Comparison of ENCODE assay signal across 17 mouse cellular contexts in genomic region chr2:146428751-146429150, GRCm38 (mm10).
"Had no signal": no experiment of that assay in that cellular context is flagged by ENCODE, and none has a peak within 500 bp of the region (broad histone marks: within the 10 kb centered on the region; RNA-seq: fewer than 3 reads in every experiment).

No protein-coding gene starts in this region.

- DNase-seq: lung, adult 18-20 months; lung, embryonic 14.5 days; lung, postnatal 10 days; lung, postnatal 4 days; midbrain, embryonic 14.5 days; right cerebral cortex, adult 18-20 months; right cerebral cortex, postnatal 25 days; right cerebral cortex, postnatal 4 days; spleen, adult 18-20 months; thymus, adult 2 months; thymus, postnatal 25 days had no signal

- H3K27me3 ChIP-seq: midbrain, embryonic 12.5 days; neural tube, embryonic 13.5 days; neural tube, embryonic 15.5 days had no signal

- H3K4me1 ChIP-seq: midbrain, embryonic 10.5 days; midbrain, embryonic 12.5 days; neural tube, embryonic 13.5 days; neural tube, embryonic 15.5 days had no signal

- H3K9me3 ChIP-seq: midbrain, embryonic 10.5 days; midbrain, embryonic 12.5 days; neural tube, embryonic 13.5 days; neural tube, embryonic 15.5 days had no signal

- H3K4me3 ChIP-seq: midbrain, embryonic 10.5 days; midbrain, embryonic 12.5 days; myocyte; neural tube, embryonic 13.5 days; neural tube, embryonic 15.5 days had no signal

- ATAC-seq: midbrain, embryonic 16.5 days had no signal

- H3K9ac ChIP-seq: lung, embryonic 14.5 days; midbrain, embryonic 12.5 days; neural tube, embryonic 13.5 days; neural tube, embryonic 15.5 days had no signal

- H3K4me2 ChIP-seq: lung, embryonic 14.5 days; midbrain, embryonic 12.5 days; neural tube, embryonic 13.5 days; neural tube, embryonic 15.5 days had no signal

- H3K27ac ChIP-seq: midbrain, embryonic 10.5 days; midbrain, embryonic 12.5 days; neural tube, embryonic 13.5 days; neural tube, embryonic 15.5 days had no signal
